ENCODE assay signal across 16 mouse cellular contexts in genomic region chr3:33070771-33071170, GRCm38 (mm10).
"Had no signal": no experiment of that assay in that cellular context is flagged by ENCODE, and none has a peak within 500 bp of the region (broad histone marks: within the 10 kb centered on the region; RNA-seq: fewer than 3 reads in every experiment).

No protein-coding gene starts in this region.

- DNase-seq: kidney, adult 18-20 months; kidney, postnatal 10 days; kidney, postnatal 4 days; liver; liver, embryonic 13.5 days; liver, postnatal 0 days; lung, postnatal 14 days; thymus, postnatal 36 days had no signal

- H3K27ac ChIP-seq: intestine, embryonic 15.5 days; limb, embryonic 12.5 days; liver, embryonic 13.5 days; lung, embryonic 15.5 days; macrophage; midbrain, embryonic 15.5 days; neural tube, embryonic 12.5 days; stomach, embryonic 15.5 days had no signal

- H3K4me3 ChIP-seq: intestine, embryonic 15.5 days; limb, embryonic 12.5 days; liver, embryonic 13.5 days; lung, embryonic 15.5 days; megakaryocyte, embryonic 14.5 days; midbrain, embryonic 15.5 days; neural tube, embryonic 12.5 days; stomach, embryonic 15.5 days had no signal

- H3K4me1 ChIP-seq: intestine, embryonic 15.5 days; limb, embryonic 12.5 days; liver, embryonic 13.5 days; lung, embryonic 15.5 days; megakaryocyte, embryonic 14.5 days; neural tube, embryonic 12.5 days; stomach, embryonic 15.5 days had no signal
